Mouse (Mus musculus) stomach, postnatal 0 days (tissue): Measurements from ENCODE around the gene Coq7. TPM values are rescaled to one million over a fixed set of nuclear protein-coding genes. Genes with fewer than 3 reads are reported as not detected.

Experiments used
- ATAC-seq: fragments of 200-750 bp; cut with Nextera tagmentation; 2 replicates; pipeline ENCODE4 v1.8.0; 2017; ENCODE audit not compliant: low FRiP score, low TSS enrichment
- DNase-seq: peaks from one replicate; pipeline ENCODE4 v3.0.0-alpha.2; 2016; ENCODE audit warnings: low spot score
- H3K27ac ChIP-seq: fragments of 300-500 bp; sonication (generic); replicated peaks from 2 replicates; pipeline ENCODE4 v1.5.1; 2014; ENCODE audit warnings: mild to moderate bottlenecking, control low read depth
- H3K27me3 ChIP-seq: fragments of 300-500 bp; sonication (generic); 2 replicates; pipeline ENCODE4 v1.6.1; 2014; ENCODE audit warnings: low read length; ENCODE audit not compliant: control insufficient read depth, insufficient read depth
- H3K36me3 ChIP-seq: fragments of 300-500 bp; sonication (generic); 2 replicates; pipeline ENCODE4 v1.6.1; 2014; ENCODE audit warnings: low read length, mixed read lengths; ENCODE audit not compliant: control insufficient read depth, insufficient read depth
- H3K4me1 ChIP-seq: fragments of 300-500 bp; sonication (generic); replicated peaks from 2 replicates; pipeline ENCODE4 v1.6.1; 2014; ENCODE audit warnings: antibody characterized with exemption; ENCODE audit not compliant: control insufficient read depth, insufficient read depth
- H3K4me2 ChIP-seq: fragments of 300-500 bp; sonication (generic); replicated peaks from 2 replicates; pipeline ENCODE4 v1.6.1; 2014; ENCODE audit warnings: low read depth, mild to moderate bottlenecking, control low read depth, moderate library complexity
- H3K4me3 ChIP-seq: fragments of 300-500 bp; sonication (generic); 2 replicates; pipeline ENCODE4 v1.5.1; 2014; ENCODE audit warnings: low read depth, low read length, control low read depth
- H3K9ac ChIP-seq: fragments of 300-500 bp; sonication (generic); 2 replicates; pipeline ENCODE4 v1.6.1; 2014; ENCODE audit warnings: mild to moderate bottlenecking, low read length, control low read depth, mixed read lengths
- H3K9me3 ChIP-seq: fragments of 300-500 bp; sonication (generic); 2 replicates; pipeline ENCODE4 v1.6.1; 2016; ENCODE audit warnings: low read length; ENCODE audit not compliant: control insufficient read depth
- CTCF ChIP-seq: IDR thresholded peaks from 2 replicates; pipeline ENCODE4 v1.5.1; 2016; ENCODE audit warnings: antibody characterized with exemption, low read depth, mild to moderate bottlenecking, moderate library complexity
- EP300 ChIP-seq: optimal IDR thresholded peaks from 2 replicates; pipeline ENCODE3; 2016; ENCODE audit warnings: antibody characterized with exemption
- WGBS: fragments of 180-500 bp; shearing (Covaris S2); extraction: QIAGEN DNeasy Blood & Tissue Kit; methylation state at CpG from one replicate; pipeline ENCODE4 v1.1.7; 2014; 5-methylcytosine and 5-hydroxymethylcytosine counted together
- polyA plus RNA-seq: library from polyadenylated mRNA; unstranded; fragments of >200 nt; fragmentation: Nextera tagmentation; extraction: Ambion mirVana; gene quantifications from 2 replicates; pipeline ENCODE4 v1.2.1, GENCODE M21; 2015

Coq7 gene
- polyA plus RNA-seq, 1 experiment from 2014 or later, result 83.6 TPM

GRCm38 (mm10) chr7:118554290-118554689 is 21.1 kb upstream of the Coq7 start:
- WGBS, result 87% methylated on average over 2 of the region's 2 CpGs
- no peak overlapping the region for H3K9ac ChIP-seq
- no peak overlapping the region for H3K27ac ChIP-seq
- H3K4me3 ChIP-seq, result no peak overlapping the region
- no peaks in the 10 kb centered on the region for H3K9me3 ChIP-seq
- TF ChIP-seq CTCF (no peak), EP300 (no peak)
- H3K4me2 ChIP-seq, result no peak overlapping the region
- ATAC-seq, result no peak
- no peaks in the 10 kb centered on the region for H3K27me3 ChIP-seq
- no peaks in the 10 kb centered on the region for H3K36me3 ChIP-seq
- no peaks in the 10 kb centered on the region for H3K4me1 ChIP-seq
- no peak for DNase-seq

GRCm38 (mm10) chr7:118553881-118554280 is 20.7 kb upstream of the Coq7 start:
- ATAC-seq (no peak), DNase-seq (peak; percentile 36)
- Histone ChIP-seq H3K9me3 (no peaks in the 10 kb centered on the region), H3K4me2 (no peak overlapping the region), H3K4me1 (no peaks in the 10 kb centered on the region), H3K36me3 (no peaks in the 10 kb centered on the region), H3K9ac (no peak overlapping the region), H3K27me3 (no peaks in the 10 kb centered on the region), H3K27ac (no peak overlapping the region), H3K4me3 (no peak overlapping the region)
- WGBS, result 71% methylated on average over 4 of the region's 4 CpGs
- TF ChIP-seq EP300, result no peak
- peak; percentile 47 for TF ChIP-seq CTCF

GRCm38 (mm10) chr7:118547451-118547850 is 14.3 kb upstream of the Coq7 start:
- Histone ChIP-seq H3K36me3 (no peaks in the 10 kb centered on the region), H3K9me3 (no peaks in the 10 kb centered on the region), H3K4me2 (no peak overlapping the region), H3K27ac (no peak overlapping the region), H3K9ac (no peak overlapping the region), H3K27me3 (no peaks in the 10 kb centered on the region), H3K4me1 (no peaks in the 10 kb centered on the region), H3K4me3 (no peak overlapping the region)
- WGBS, result 82% methylated on average over 10 of the region's 10 CpGs
- TF ChIP-seq EP300 (no peak), CTCF (no peak)
- DNase-seq (no peak), ATAC-seq (no peak)

DNA sequence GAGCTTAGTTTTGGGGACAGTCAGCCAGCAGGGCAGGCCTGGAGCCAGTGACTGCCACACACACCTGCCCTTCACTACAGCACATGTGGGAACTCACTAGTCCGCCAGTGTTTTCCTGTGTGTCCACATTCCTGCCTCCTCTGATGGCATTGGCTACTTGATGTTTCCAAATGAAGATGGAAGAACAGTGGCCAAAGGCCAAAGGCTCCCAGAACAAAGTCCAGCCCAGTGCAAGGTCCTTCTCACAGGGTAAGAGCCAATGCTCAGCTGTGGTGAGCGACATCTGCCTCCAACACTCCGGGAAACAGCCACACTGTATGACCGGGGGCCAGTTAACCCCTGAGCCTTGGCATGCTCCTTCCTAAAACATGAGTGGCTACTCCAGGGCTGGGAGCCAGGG is 11.0 kb upstream of the Coq7 start:
- Histone ChIP-seq H3K4me3 (no peak overlapping the region), H3K36me3 (no peaks in the 10 kb centered on the region), H3K9ac (no peak overlapping the region), H3K27me3 (no peaks in the 10 kb centered on the region), H3K27ac (no peak overlapping the region), H3K9me3 (no peaks in the 10 kb centered on the region), H3K4me1 (no peaks in the 10 kb centered on the region), H3K4me2 (no peak overlapping the region)
- DNase-seq (no peak), ATAC-seq (no peak)
- TF ChIP-seq CTCF (no peak), EP300 (no peak)
- WGBS, result 81% methylated on average over 4 of the region's 4 CpGs

- no peak for DNase-seq
These were observed 1.9 kb upstream of the Coq7 start for GRCm38 (mm10) chr7:118535076-118535475.

GRCm38 (mm10) chr7:118534326-118534725 is 1.2 kb upstream of the Coq7 start:
- Histone ChIP-seq H3K4me2 (no peak overlapping the region), H3K4me3 (no peak overlapping the region), H3K36me3 (no peaks in the 10 kb centered on the region), H3K9ac (no peak overlapping the region), H3K9me3 (no peaks in the 10 kb centered on the region), H3K27ac (no peak overlapping the region), H3K4me1 (no peaks in the 10 kb centered on the region), H3K27me3 (no peaks in the 10 kb centered on the region)
- ATAC-seq (no peak), DNase-seq (no peak)
- 70% methylated on average over 3 of the region's 3 CpGs for WGBS
- TF ChIP-seq CTCF, result no peak
- TF ChIP-seq EP300, result no peak

More at GRCm38 (mm10) chr7:118535076-118535475, 1.9 kb upstream of the Coq7 start:
- no peaks in the 10 kb centered on the region for H3K27me3 ChIP-seq
- ATAC-seq, result no peak
- H3K4me2 ChIP-seq, result no peak overlapping the region
- TF ChIP-seq EP300, result no peak
- no peak for TF ChIP-seq CTCF
- H3K4me1 ChIP-seq, result no peaks in the 10 kb centered on the region
- H3K36me3 ChIP-seq, result no peaks in the 10 kb centered on the region
- H3K9me3 ChIP-seq, result no peaks in the 10 kb centered on the region
- no peak overlapping the region for H3K27ac ChIP-seq
- no peak overlapping the region for H3K9ac ChIP-seq
- no peak overlapping the region for H3K4me3 ChIP-seq
- 68% methylated on average over 4 of the region's 4 CpGs for WGBS
